Mouse (Mus musculus) frontal cortex, adult 2 months (tissue): ENCODE measurements at regions not wholly inside any gene's neighbourhood (a gene's known extent, or its start where the extent isn't known, plus 50 kb on each side); places are given as distances from the start of the nearest gene placed in this dataset.

Experiments
- DNase-seq, 2 experiments: peaks; one replicate each; pipeline ENCODE4 v3.0.0; 2022; ENCODE audit warnings: low spot score in 1 of 2; ENCODE audit errors: extremely low spot score in 1 of 2

DNA sequence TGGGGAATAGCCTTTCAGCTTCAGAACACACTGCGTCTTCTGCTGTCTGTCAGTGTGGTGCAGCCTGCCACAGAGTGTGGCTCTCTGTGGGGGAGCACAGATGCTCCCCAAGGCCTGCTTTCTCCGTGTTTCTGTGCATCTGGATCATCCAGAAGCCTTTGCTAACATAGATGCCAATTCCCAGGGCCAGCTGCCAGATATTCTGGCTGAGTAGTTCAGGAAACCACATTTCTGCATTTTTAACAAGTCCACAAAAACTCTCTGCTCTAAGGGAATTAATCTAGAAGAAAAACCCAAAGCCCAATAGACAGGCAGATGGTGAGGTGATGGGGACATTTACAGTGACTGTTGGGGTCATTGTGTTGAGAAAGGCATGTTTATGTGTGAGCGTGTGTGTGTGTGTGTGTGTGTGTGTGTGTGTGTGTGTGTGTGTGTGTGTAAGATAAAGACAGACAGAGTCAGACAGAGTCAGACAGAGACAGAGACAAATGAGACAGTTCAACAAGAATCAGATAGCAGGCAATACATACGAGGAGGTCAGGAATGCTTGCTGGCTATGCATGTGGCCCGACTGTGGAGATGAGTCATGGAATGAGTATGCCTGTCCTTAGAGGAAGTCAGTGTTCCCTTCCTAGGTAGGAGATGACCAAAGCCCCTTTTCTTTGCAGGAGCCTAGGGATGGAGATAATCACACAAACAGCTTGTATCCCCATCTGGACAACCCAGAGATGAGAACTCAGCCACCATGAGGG lies 176.3 kb upstream of the Spaca1 start:
- peak; percentile 20 to 79 for DNase-seq

DNA sequence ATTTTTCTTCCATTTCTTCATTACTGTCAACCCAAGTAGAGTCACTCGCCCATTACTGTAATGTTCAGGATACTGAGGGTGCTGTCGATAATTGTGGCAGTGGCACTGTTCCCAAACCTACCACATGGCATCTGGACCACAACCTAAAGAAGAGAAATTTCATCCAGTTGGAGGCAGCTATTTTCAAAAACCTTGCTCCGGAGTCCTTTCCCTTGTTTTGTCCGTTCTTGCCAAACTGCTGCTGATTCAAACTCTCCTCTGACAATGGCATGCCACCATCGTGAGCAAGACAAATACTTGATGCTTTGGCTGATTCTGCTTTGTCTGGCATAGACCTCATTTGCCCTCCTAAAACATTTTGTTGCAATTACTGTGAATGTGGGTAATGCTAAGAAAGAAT lies 176.9 kb upstream of the Spaca1 start:
- no peak for DNase-seq

DNA sequence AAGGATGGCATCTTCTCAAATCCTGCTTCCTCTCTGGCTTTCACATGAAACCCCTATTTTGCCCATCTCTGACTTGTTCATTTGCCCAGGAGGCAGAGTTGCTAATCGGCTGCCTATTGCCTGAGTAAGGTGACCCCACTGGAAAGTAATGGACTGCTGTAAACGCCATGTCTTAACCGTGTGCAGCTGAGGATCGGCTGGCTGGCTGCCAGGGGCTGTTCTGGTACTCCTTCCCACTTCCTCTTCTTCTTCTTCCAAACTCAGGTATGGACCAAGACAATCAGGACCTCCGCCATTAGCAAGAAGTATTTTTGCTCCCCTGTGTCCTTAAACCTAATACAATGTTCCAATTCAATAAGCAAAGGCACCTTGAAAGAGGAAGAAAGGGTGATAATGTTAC lies 177.6 kb upstream of the Spaca1 start:
- no peak for DNase-seq

DNA sequence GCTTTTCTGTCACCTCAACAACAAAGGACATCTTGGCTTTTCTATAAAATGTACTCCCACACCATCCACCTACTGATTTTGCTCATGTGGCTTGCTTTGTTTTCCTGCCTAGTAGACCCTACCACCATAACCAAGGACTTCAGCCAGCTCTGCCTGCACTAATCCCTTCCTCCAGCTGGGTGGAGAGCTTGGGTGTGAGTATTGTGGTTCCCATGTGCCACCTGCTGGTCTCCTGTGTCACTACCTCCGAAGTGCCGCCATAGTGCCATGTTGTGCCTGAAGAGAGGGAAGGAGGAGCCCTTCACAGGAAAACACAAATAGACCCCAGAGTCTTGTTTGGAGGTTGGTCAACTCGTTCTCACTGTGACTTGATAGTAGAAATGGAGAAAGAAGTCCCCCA lies 181.3 kb upstream of the Spaca1 start:
- peak; percentile 33 to 84 for DNase-seq

DNA sequence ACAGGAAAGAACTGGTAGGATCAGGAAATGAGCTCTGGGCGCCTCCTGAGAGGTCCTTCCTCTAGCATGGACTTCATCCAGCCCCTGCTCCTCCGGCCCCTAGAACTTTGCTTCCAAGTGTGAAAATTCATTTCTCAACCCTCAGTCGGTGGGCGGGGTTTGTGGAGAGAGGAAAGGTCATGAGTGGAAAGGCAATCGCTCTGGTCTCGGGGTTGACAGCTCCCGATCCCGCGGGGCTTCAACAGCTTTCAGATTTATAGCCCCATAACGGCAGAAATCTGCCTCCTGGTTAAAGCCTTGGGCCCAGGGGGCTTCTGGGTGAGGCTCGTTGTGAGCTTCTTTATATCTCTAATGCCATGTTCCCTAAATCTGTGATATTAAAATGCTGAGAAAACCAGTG lies 184.2 kb upstream of the Spaca1 start:
- DNase-seq: no peak

DNA sequence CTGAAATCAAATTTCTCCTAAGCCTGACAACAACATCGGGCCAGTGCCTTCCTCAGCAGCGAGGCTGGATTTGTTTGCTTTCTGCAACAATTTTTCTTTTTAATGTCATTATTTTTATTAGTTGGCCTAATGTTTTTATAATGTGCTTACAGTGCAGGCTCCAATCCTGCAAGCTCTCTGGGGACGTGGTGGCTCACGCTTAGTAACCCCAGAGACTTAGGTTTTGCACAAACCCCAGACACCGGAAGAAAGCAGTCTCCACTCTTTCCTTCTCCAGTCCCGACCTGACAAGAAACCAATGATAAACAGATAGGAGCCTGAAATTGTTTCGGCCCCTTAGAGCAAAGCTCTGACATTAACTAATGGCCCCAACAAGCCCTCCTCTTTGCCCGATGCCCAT lies 184.7 kb upstream of the Spaca1 start:
- no peak for DNase-seq

DNA sequence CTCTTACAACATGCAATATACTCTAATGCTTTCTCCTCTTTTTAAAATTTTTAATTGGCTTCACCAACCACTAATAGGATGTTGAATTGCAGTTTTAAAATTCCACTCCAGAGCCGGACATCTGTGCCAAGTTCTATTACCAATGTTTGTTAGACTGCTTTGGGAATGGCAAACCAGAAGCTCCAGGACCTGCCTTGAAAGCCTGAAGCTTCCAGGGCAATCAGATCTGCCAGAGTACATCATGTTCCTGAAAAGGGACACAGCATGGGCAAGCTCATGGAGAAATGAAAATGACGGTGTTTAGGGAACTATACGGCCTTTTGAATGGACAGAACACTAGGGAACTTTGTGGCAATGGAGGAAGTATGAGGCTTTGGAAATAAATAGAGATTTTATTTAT lies 187.8 kb upstream of the Spaca1 start:
- DNase-seq: no peak

DNA sequence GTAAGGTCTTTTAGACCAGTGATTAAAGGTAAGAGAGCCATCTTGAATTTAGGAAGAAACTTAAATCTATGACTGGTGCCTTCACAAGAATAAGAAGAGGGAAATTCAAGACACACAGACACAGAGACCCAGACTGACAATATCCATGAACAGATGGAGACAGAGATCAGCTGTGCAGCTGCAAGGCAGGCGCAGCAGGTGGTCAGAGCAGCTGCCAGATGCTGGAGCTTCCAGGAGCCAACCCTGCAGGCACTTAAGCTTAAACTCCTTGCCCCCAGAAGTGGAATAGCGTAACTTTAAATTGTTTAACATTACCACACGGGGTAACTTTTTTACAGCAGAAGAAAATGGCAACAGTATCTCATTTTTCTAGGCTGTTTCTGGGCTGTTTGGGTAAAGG lies 189.6 kb upstream of the Spaca1 start:
- DNase-seq: no peak

DNA sequence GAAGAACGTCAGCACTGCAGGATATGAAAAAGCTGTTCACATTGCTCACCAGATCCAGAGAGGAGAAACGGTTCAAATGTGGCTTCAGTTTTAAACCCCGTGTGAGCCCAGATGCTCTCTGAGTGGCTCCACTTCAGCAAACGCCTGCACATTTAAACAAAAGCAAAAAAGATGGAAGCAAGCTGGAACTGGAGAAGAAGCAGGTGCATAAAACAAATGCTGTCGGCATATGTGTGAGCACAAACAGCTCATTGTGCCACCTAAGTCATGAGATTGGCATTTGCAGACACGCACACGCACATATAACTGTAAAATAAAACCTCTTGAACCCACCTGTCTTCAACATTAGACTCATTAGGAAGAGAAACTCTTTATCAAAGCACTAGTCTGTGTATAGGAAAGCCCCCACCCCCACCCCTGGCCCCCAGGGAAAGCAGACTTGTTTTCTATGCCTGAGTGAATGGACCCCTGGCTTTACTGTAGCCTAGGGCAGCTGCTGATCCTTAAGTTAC lies 191.1 kb upstream of the Spaca1 start:
- DNase-seq: peak in 1 of 2 experiments; percentile 19

DNA sequence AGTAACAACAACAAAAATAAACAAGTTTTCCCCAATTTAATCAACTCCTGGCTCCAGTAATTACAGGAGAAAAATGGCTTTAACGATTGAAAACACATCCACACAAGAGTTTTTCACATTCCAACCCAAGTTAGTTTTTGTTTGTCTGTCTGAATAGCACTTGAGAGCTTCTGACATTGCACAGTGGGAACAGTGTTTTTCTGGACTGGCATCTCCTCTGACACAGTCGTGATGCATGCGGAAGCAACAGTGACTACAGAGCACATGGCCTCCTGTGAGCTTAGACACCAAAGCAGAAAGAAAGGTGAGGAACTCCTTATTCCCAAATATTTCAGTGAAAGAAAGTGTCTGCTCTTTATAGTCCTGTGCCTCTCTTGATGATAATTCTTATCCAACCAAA lies 191.7 kb upstream of the Spaca1 start:
- no peak for DNase-seq

DNA sequence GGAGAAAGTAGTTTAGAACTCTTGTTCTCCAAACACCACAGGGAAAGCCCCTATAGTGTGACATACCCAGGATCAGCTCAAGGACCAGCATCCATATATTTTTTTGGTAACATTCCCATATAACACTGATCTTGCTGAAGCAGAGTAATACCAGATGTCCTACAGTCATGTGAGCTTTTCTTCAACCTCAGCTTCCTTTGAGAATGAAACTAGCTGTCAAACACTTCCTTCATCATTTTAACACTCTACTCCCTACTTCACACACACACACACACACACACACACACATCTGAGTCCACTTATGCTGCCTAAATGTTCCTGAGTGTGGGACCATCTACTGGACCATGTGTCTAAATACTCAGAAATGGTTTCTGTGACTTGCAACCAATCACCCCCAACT lies 209.5 kb upstream of the Spaca1 start:
- no peak for DNase-seq

DNA sequence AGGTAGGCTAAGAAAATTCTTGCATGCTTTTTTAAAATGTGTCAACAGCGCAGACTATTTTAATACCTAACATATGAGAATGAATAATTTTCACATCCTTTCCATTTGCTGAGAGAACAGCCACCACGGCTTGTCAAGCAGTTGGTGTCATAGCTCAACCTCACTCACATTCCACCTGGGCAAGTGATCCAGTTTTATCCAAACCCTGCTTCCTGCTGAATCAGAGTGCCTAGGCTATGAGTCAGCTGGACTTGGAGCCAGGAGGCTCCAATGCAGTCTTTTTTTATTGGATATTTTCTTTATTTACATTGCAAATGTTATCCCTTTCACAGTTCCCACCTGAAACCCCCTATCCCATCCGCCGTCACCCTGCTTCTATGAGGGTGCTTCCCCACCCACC lies 210.5 kb upstream of the Spaca1 start:
- DNase-seq: no peak

DNA sequence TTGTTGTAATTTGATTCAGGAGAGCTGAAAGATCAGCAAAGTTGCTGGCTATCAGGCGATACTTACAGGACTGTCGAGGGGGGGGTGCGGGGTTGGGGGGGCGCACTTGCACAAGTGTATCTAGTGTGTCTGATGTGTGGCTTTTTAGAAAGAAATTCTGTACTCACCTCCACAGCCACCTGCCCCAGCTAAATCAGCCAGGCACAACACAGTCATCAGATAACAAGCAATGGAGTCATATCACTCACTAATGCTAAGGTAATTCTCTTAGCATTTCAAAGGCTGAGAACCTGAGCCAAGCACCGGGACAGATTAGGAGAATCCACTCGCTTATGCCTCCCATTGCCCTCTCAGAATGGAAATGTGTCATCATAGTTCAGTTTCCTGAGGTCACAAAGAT lies 211.8 kb upstream of the Spaca1 start:
- DNase-seq: no peak

DNA sequence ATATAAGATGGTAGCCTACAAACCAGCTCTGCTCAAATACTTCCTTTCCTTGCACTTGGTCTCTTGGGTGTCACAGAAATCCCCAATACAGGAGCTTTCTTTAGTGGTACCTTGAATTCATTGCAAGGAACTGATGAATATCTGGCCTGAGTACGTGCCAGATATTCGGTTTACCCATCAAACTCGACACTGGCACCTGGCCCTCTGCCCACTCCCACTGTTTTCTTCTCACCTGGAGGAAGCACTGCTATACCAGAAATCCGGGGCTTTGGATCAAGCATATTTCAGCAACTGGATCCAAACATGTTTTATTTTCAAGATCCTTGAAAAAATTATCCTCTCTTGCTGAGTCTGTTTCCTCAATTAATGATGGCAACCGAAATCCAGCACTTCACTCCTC lies 214.4 kb upstream of the Spaca1 start:
- DNase-seq: no peak

DNA sequence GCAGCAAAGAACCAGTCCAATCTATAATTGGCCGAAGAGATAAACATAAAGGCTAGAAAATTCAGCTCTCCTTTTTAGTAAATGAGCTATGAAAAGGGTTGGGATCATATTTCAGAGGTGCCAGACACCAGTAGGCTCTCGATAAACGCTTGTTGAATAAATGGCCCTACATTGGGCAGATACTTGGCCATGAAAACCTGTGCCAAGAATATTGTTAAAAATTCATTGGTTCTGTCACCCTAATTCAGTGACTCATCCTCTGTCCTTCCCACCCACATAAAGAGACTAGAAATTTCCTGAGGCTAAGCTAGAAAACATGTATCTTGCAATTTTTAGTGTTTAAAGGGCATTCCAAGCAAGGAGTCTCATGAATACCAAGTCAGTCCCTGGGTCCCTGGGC lies 224.3 kb upstream of the Spaca1 start:
- peak; percentile 11 to 36 for DNase-seq

DNA sequence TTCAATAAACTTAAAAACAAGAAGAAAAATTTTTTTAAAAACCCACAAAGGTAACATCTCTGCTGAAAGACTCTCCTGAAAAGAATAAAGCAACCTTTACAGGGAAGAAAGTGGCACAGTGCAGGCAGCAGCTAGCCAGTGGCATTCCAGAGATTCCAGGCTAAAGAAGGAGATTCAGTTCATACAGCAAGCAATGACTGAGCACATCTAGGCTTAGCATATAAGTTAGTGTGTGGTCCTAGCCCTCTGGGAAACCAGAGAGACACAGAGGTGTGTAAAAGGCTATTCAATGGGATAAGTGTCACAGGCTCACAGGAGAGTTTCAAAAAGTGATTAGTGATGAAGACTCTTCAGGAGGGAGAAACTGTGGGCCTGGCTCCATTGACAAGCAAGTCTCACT lies 225.4 kb upstream of the Spaca1 start:
- no peak for DNase-seq

DNA sequence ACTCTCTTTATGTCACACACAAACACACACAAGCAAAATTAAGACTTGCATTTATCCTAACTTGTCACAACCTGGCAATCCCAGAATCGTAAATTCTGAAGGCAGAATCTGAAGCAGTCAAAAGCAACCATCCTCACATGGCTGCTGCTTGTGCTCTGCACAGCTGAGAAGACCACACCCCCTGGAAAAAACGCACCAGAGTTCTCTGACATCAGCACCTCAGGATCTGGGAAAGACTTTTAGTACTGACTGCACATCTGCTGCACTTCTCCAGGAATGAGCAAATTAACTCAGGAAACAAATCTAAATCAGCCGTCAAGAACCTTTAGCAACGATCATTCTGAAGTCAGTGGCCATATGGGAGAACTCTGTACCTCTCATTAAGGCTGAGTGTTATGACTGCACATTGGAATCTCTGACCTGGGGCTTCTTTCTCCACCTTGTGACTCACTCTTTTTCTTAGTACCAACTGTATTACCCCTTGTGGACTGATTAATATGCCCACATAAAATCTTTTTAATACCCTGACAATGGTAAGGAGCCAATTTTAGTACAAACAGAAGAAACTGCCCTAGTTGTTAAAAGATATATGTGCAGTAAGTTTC lies 248.1 kb upstream of the Akirin2 start:
- no peak for DNase-seq

DNA sequence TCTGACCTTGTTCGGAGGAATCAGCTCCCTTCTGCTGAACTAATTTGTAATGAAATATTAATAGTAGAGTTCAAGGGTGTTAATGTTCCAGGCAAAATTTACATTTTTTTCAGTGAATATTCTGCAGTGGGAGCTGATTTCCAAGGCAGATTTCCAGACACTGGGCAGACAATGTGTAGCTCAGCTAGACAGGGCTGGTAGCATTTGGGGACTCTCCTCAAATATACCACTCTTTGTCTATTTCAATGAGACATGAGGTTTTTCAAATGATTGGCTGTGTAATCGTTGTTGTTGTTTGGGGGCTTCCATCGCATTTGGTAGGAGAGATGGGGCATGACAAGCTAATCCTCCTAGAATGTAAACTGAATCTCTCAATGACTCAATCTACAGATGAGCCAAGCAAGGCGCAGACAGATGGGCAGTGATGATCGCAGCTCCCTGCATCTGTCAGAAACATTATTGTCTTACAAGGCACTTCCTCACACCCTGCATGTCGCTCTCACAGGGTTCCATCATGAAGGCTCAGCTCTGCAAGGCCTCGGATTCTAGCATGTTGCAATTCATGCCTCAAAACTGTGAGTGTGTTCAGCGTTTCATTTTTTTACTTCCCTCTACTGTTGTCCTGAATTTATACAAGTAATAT lies 241.7 kb upstream of the Akirin2 start:
- peak in 1 of 2 experiments; percentile 30 for DNase-seq

DNA sequence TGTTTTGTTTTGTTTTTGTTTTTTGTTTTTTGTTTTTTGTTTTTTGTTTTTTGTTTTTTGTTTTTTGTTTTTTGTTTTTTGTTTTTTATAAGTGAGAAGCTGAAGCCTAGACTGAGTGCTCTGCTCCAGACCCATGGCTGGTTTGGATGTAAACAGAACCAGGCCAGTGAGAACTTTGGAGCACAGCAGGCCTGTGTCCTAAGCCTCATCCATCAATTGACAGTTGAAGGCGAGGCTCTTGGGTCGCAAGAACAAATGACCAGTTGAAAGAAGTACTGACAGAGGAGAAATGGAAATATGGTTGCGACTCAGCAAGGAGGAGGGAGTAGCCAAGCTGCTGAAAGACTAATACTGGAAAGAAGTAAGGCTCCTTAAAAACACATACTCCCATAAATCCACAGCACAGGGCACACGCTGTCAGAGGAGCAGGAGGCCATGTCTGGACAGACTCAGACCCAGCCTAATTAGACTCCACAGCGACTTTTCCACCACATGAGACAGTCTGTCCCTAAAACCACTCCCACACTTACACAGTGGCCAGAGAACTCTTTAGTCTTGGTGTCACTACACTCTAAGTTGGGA lies 240.6 kb upstream of the Akirin2 start:
- no peak for DNase-seq

DNA sequence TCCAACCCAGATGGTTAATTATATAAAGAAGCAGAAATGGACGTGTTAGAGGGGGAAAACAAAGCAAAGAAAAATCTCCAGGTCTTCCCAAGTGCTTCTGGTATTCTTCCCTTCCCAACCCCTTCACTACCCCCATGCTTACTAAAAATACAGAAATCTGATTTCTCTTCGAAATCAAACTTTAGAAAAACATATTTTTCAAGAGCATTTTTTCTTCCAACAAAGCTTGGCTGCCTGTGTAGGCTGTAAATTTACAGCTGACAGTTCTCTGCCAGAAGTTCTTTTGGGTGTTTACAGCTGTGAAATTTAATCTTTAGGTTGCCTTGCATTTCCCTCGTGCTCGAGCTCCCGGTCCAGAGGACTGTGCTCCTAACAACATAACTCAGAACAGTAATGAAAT lies 234.9 kb upstream of the Akirin2 start:
- DNase-seq: peak in 1 of 2 experiments; percentile 60

DNA sequence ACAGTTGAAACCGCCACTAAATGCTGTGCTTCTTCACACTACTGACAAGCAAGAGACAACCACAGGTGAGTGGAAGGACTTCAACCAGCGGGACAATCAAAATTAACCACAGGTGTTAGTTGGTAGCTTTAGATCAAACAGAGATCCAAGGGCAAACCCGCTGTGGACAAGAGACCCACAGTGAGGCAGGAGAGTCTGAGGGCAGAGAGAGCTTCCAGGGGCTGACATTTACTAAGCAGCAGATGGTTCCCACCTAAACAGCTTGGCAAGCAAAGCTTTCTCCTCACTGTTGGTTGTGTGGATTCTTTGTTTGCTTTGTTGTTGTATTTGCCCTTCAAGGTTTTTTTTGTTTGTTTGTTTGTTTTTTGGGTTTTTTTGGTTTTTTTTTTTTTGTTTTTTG lies 227.9 kb upstream of the Akirin2 start:
- DNase-seq: no peak
